In genomic region chr4:155856071-155856470, GRCm38 (mm10) we compare ENCODE assay signal across 22 mouse cellular contexts.
"Had no signal": no experiment of that assay in that cellular context is flagged by ENCODE, and none has a peak within 500 bp of the region (broad histone marks: within the 10 kb centered on the region; RNA-seq: fewer than 3 reads in every experiment).

No protein-coding gene starts in this region.

- DNase-seq: kidney, postnatal 10 days; kidney, postnatal 36 days; layer of hippocampus, postnatal 36 days; left cerebral cortex, postnatal 4 days; liver, embryonic 13.5 days; lung, adult 2 months; lung, postnatal 14 days; right cerebral cortex, adult 18-20 months; right cerebral cortex, postnatal 14 days; right cerebral cortex, postnatal 4 days; thymus, adult 2 months; thymus, postnatal 14 days; thymus, postnatal 4 days had no signal

- H3K4me3 ChIP-seq: kidney, embryonic 15.5 days; limb, embryonic 12.5 days; limb, embryonic 15.5 days; liver, embryonic 13.5 days; midbrain, embryonic 12.5 days; midbrain, embryonic 15.5 days; neural tube, embryonic 12.5 days; neural tube, embryonic 15.5 days had no signal

- H3K27ac ChIP-seq: kidney, embryonic 15.5 days; limb, embryonic 12.5 days; limb, embryonic 15.5 days; liver, embryonic 13.5 days; macrophage; midbrain, embryonic 12.5 days; midbrain, embryonic 15.5 days; neural tube, embryonic 12.5 days; neural tube, embryonic 15.5 days; stomach, postnatal 0 days had no signal
